Mouse (Mus musculus): ENCODE data around the gene Myo7a. TPM values are rescaled to one million over a fixed set of nuclear protein-coding genes. Genes with fewer than 3 reads are reported as not detected.

The Myo7a gene
- total RNA-seq, 2 experiments from 2014 or later, result 5.3 to 5.8 TPM

- intact Hi-C loops (cut with DNase I), result loop anchor here (1.0 kb wide), 1 partner anchor 13 kb away; no protein-coding TSS in a partner anchor
- no peak for DNase-seq
Observed at GRCm38 (mm10) chr7:98104481-98105435, 14.6 kb downstream of the Myo7a start.

- intact Hi-C loops (cut with DNase I), result loop anchor here (1.0 kb wide), 1 partner anchor 16 kb away; no protein-coding TSS in a partner anchor
- peak in 1 of 2 experiments; percentile 42 for DNase-seq
Observed at GRCm38 (mm10) chr7:98103942-98104292, 15.4 kb downstream of the Myo7a start.

- intact Hi-C loops (cut with DNase I), result loop anchor here (1.0 kb wide), 1 partner anchor 17 kb away; no protein-coding TSS in a partner anchor
- DNase-seq, result peak; percentile 82 to 89
Observed at GRCm38 (mm10) chr7:98103002-98103941, 16.1 kb downstream of the Myo7a start.

- no peak for DNase-seq
- intact Hi-C loops (cut with DNase I), result no loop called here
Observed at GRCm38 (mm10) chr7:98102488-98102887, 16.8 kb downstream of the Myo7a start.

GRCm38 (mm10) chr7:98097557-98097956 is 21.8 kb downstream of the Myo7a start:
- DNase-seq, result no peak
- intact Hi-C loops (cut with DNase I), result no loop called here

GRCm38 (mm10) chr7:98095852-98096251 is 23.5 kb downstream of the Myo7a start:
- DNase-seq, result no peak
- intact Hi-C loops (cut with DNase I), result no loop called here

GRCm38 (mm10) chr7:98086346-98086745 is 33.0 kb downstream of the Myo7a start:
- intact Hi-C loops (cut with DNase I), result loop anchor here (1.0 to 5.0 kb wide), 2 partner anchors 15 to 339 kb away; no protein-coding TSS in a partner anchor
- DNase-seq, result no peak

GRCm38 (mm10) chr7:98085314-98085713 is 34.0 kb downstream of the Myo7a start:
- intact Hi-C loops (cut with DNase I), result loop anchor here (5.0 kb wide), 1 partner anchor 338 kb away; no protein-coding TSS in a partner anchor
- no peak for DNase-seq

- DNase-seq, result peak in 1 of 2 experiments; percentile 32
- intact Hi-C loops (cut with DNase I), result loop anchor here (5.0 kb wide), 1 partner anchor 337 kb away; no protein-coding TSS in a partner anchor
Observed at GRCm38 (mm10) chr7:98084541-98085293, 34.6 kb downstream of the Myo7a start.

GRCm38 (mm10) chr7:98082376-98082775 is 36.9 kb downstream of the Myo7a start:
- intact Hi-C loops (cut with DNase I), result no loop called here
- no peak for DNase-seq

GRCm38 (mm10) chr7:98077453-98077852 is 41.9 kb downstream of the Myo7a start:
- intact Hi-C loops (cut with DNase I), result no loop called here
- no peak for DNase-seq

GRCm38 (mm10) chr7:98071620-98072019 is 47.7 kb downstream of the Myo7a start:
- intact Hi-C loops (cut with DNase I), result loop anchor here (1.0 kb wide), 2 partner anchors 15 to 49 kb away; no protein-coding TSS in a partner anchor
- peak; percentile 80 to 91 for DNase-seq

- no peak for DNase-seq
- intact Hi-C loops (cut with DNase I), result no loop called here
Observed at GRCm38 (mm10) chr7:98066229-98066628, 53.1 kb downstream of the Myo7a start.

GRCm38 (mm10) chr7:98054942-98055341 is 64.4 kb downstream of the Myo7a start:
- DNase-seq, result no peak
- intact Hi-C loops (cut with DNase I), result no loop called here

- DNase-seq, result no peak
- intact Hi-C loops (cut with DNase I), result no loop called here
Observed at GRCm38 (mm10) chr7:98054461-98054860, 64.9 kb downstream of the Myo7a start.

- DNase-seq, result peak; percentile 23 to 55
- intact Hi-C loops (cut with DNase I), result no loop called here
Observed at GRCm38 (mm10) chr7:98051980-98052379, 67.3 kb downstream of the Myo7a start.

- DNase-seq, result no peak
- intact Hi-C loops (cut with DNase I), result no loop called here
Observed at GRCm38 (mm10) chr7:98048101-98048824, 71.1 kb downstream of the Myo7a start.

GRCm38 (mm10) chr7:98002617-98003016 is 116.7 kb downstream of the Myo7a start:
- intact Hi-C loops (cut with DNase I), result no loop called here

More at GRCm38 (mm10) chr7:98002617-98003016, 116.7 kb downstream of the Myo7a start:
- no peak for DNase-seq

Measured in heart, postnatal 36 days (tissue).